Mouse (Mus musculus) yolk sac, embryonic 10.5 days (tissue): Measurements from ENCODE around the gene Rnf187.
"Not testable (repeated sequence)": the region's sequence is repeated elsewhere in the genome, so short reads cannot be mapped to it uniquely, and the experiment has no call there.

Experiments used
- DNase-seq: peaks from one replicate; pipeline ENCODE4 v3.0.0-alpha.2; 2017; ENCODE audit warnings: low spot score

The Rnf187 gene

DNA sequence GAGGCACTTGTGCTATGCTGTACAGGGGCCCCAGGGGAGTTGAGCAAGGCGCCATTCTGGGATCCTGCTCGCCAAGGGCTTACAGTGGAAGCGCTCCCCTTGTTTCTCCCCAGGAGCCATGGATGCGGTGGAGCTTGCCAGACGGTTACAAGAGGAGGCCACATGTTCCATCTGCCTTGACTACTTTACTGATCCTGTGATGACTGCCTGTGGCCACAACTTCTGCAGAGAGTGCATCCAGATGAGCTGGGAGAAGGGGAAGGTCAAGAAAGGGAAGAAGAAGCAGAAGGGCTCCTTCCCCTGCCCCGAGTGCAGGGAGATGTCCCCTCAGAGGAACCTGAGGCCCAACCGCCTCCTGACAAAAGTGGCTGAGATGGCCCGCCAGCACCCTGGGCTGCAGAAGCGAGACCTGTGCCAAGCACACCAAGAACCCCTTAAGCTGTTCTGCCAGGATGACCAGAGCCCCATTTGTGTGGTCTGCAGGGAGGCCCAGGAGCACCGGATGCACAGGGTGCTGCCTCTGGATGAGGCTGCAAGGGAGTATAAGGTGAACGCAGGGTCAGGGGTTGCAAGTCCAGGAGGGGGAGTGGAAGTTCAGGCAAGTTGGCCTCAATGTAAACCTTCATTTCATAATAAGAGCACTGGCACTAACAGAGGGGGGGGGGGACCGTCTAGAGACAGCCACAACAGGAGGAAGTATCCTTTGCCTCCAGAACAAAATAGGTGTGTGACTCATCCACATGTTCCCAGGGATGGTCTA is 26.5 kb upstream of the Rnf187 start:
- DNase-seq, result peak; percentile 62

GRCm38 (mm10) chr11:58964216-58964615 is 25.5 kb upstream of the Rnf187 start:
- DNase-seq, result no peak

DNA sequence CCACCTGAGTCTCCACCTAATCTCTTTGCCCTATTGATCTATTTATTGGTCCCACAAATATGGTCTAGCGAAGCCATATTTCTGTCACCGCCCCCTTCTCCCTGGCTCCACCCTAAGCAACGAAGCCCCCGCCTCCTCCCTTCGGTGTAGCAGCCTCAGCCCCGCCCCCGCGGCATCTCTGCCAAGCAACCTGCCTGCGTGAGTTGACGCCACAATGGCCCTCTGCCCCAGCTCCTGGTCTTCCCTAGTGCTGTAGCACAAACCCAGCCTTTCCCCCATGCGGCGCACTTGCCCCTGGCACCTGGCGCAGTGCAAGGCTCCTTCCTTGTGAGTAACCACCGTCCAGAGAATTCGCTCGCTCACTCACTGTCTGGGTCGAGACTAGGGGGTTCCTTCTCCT is 24.8 kb upstream of the Rnf187 start:
- DNase-seq, result no peak

GRCm38 (mm10) chr11:58961364-58962177 is 22.9 kb upstream of the Rnf187 start:
- no peak for DNase-seq

DNA sequence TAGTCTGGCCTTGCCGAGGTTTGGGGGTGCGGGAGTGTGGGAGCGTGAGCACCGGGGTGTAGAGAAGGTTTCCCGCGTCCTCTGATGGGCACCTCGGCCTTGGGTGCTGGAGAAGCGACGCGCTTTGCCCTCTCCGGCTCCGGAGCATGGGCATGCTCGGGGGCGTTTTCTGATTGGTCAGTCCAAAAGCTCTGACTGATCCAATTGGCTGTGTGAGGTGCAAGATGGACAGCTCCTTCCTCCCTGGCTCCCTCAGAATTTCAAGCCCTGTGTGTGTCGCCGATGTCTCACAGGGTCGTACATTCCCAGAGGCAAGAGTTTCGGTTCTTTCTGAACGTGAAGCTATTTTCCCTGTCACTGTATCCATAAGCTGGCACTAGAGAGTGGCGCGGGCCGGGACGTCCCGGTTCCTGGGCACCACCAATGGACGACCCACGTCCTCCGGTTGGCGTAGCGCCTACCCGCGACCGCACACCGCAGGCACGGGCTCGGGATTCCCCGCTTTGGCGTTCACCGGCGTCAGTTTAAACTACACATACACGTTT is 21.3 kb upstream of the Rnf187 start:
- DNase-seq, result peak; percentile 80

DNA sequence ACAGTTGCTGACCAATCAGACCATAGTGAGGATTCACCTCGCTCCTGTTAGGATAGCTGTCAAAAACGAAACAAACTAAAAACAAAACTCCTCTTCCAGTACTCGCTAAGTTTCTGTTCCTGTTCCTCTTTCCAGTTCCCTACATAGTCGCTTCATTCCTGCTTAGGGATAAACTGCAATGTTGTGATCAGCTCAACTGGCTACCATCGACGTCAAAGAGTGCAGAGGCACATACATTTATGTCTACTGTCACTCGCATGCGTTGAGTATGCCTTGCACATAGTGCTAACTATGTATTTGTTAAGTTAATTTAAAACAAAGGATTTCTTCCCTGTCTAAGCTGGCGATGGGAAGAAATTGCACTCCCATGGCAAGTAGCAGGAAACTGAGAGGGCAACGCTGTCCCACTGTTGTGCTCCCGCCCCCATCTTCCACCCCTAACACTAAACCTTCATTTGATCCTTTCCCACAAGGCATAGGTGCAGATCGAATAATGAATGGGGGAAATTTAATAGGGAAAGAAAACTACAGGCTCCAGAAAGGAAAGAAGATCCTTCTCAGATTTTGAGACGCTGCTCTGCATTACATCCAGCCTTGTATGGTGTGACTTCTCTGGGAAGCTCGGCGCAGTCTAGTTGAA is 20.6 kb upstream of the Rnf187 start:
- no peak for DNase-seq

- DNase-seq, result no peak
Measured at GRCm38 (mm10) chr11:58958536-58958935, 19.8 kb upstream of the Rnf187 start.

DNA sequence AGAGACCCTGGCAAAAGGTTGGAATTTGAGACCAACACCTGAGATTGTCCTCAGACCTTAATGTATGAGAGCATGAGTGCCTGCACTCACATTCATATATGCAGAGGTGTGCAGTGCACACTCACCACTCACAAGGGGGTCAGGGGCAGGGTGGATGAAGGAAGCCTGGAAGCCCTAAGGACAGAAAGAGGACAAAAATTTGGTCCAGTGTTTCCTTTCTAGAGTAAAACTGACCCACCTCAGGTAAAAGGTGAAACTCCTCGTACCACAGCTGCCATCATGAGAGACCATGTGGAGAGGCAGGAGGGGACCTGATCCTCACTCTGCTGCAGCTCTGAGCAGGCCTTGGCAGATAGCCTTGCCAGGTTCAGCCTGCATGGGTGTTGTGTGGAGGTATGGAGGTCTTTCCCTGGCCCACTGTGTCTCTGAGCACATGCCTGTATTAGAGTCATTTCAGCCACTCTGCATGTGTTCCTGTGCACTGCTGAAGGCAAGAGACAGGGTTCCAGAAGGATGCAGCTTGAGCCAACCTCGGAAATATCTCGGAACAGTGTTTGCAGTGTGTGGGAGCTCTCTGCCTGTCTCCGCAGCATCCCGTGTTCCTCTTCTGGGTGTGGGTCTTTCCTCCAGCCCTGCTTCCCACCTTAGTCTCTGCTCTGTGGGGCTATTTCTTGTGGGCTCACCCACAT is 18.7 kb upstream of the Rnf187 start:
- no peak for DNase-seq

DNA sequence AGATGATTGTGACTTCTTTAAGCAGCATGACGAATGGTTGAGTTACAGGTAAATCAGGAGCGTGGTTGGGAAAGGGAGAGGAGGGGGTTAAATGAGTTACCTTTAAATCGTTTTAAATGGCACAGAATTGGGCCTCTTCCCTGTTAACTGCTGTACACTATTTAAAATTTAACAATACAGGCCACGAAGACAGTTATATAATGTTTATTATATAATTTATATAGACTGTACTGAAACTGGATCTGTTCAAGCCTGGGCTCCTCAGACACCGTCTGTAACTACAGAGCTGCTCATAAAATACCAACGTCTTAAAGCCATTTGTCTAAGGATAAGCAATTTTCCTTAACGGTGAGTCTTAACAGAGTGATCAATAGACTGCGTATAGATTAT is 17.1 kb upstream of the Rnf187 start:
- DNase-seq, result no peak

DNA sequence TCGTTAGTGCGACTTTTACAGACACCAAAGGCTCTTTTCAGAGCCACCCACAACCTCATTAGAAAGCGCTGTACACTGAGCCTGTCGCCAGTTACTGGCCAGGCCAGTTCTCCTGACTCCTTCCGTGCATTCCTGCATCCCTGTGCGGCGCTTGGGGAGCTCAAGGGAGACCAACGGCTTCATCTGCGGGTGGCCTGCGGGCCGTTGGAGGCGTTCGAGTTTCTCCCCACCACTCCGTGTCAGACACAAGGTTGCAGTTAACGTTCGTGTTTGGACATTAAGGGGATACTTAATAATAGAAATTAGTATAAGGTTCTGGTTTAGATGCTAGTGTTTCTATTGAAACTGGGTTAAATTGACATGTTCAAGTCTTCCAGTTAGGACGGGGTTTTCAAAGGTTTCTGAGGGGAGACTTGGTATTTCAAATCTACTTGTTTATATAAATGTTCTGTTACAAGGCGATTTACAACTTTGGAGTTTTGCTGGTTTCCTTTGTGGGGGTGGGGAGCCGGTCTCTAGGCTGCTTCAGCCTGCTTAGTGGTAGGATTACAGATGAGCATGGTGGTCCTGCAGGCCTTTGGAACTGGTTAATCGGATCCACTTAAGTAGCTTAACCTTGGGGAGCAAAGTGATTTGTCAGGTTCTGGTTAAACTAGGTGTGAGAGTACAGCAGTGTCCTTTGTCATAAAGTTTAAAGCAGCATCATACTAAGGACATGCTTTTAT is 16.6 kb upstream of the Rnf187 start:
- no peak for DNase-seq

DNA sequence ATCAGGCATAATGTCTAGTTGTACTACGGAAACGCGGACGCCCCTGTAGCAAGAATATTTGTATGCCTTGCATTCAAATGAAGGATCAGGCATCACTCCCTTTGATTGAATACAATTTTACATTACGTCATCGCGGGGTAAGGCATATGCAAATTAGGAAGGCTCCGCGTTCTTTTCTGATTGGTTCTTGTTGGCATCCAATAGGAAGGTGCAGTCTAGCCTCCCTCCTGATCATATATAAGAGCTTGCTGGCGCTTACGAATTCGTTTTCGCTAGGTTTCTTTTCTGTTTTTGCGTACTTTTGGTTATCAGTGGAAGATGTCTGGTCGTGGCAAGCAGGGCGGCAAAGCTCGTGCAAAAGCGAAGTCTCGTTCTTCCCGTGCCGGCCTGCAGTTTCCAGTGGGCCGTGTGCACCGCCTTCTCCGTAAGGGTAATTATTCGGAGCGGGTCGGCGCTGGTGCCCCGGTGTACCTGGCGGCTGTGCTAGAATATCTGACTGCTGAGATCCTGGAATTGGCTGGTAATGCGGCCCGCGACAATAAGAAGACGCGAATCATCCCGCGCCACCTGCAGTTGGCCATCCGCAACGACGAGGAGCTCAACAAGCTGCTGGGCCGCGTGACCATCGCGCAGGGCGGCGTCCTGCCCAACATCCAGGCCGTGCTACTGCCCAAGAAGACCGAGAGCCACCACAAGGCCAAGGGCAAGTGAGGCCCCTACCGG is 15.9 kb upstream of the Rnf187 start, which contains the start of the genes Hist3h2a and Trim17:
Gene Hist3h2a (plus strand): TSS at position 266 of the 723 bp plus-strand sequence.
Gene Trim17 (plus strand): TSS at position 266 of the 723 bp plus-strand sequence.
- DNase-seq, result peak; percentile 94

DNA sequence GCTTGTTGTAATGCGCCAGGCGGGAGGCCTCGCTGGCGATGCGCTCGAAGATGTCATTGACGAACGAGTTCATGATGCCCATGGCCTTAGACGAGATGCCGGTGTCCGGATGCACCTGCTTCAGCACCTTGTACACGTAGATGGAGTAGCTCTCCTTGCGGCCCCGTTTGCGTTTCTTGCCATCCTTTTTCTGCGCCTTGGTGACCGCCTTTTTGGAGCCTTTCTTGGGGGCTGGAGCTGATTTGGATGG is 15.4 kb upstream of the Rnf187 start:
- DNase-seq, result not testable (repeated sequence)

DNA sequence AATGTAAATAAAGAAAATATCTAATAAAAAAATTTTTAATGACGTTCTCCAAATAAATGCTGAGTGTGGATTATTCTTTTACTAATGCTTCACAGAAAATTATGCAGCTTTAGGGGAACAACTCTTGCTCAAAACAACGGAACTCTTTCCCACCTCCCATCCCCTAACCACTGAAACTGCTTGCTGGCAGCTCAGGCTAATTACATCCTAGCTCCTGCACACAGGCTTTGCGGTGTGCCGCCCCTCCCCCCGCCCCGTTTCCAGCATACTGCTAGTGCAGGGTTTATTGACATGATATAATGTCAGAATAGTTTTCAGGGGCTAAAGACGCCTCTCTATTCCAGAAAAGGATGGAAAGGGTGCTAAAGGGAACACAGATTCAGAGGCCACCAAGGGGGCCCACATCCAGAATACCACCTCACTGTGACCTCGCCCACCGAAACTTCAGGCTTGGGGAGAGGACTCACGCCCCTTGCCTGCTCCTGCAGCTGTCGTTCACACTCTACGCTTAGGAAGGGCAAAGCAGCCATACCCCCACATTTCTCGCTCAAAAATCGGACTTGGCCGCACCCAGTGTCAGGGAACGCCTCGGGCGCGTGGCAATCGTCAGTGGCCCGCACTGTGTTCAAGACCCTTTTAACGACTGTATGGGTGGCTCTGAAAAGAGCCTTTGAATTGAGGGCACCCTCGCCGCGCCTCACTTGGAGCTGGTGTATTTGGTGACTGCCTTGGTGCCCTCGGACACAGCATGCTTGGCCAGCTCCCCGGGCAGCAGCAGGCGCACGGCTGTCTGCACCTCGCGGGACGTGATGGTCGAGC is 14.8 kb upstream of the Rnf187 start:
- DNase-seq, result no peak

GRCm38 (mm10) chr11:58951210-58951609 is 12.5 kb upstream of the Rnf187 start:
- no peak for DNase-seq

GRCm38 (mm10) chr11:58949480-58950431 is 11.0 kb upstream of the Rnf187 start:
- no peak for DNase-seq

DNA sequence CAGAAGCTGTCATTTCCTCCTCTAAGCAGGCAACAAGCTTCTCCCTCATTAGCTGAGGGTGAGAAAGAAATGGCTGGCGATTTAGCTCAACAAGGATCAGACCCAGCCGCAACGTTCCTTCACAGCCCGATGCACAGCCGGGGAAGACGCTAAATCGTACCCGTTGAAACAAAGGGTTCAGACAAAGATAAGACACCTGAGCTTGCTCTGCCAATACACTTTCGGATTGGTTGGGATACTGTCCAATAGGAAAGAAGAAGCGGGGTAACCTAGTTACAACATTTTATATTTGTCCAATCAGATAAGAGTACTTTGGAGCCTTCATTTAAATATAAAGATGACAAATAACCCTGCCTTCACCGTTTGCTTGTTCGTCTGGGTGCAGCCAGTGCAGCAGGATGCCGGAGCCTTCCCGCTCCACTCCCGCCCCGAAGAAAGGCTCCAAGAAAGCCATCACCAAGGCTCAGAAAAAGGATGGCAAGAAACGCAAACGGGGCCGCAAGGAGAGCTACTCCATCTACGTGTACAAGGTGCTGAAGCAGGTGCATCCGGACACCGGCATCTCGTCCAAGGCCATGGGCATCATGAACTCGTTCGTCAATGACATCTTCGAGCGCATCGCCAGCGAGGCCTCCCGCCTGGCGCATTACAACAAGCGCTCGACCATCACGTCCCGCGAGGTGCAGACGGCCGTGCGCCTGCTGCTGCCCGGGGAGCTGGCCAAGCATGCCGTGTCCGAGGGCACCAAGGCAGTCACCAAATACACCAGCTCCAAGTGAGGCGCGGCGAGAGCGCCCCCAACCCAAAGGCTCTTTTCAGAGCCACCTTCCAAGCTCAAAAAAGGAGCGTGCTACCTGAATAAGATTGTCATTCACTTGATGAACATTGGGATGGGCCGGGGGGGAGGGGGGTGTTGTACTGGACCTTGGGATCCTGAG is 10.1 kb upstream of the Rnf187 start, which contains the start of gene Hist3h2ba:
Gene Hist3h2ba (plus strand): TSS at position 379 of the 938 bp plus-strand sequence.
- DNase-seq, result no peak

DNA sequence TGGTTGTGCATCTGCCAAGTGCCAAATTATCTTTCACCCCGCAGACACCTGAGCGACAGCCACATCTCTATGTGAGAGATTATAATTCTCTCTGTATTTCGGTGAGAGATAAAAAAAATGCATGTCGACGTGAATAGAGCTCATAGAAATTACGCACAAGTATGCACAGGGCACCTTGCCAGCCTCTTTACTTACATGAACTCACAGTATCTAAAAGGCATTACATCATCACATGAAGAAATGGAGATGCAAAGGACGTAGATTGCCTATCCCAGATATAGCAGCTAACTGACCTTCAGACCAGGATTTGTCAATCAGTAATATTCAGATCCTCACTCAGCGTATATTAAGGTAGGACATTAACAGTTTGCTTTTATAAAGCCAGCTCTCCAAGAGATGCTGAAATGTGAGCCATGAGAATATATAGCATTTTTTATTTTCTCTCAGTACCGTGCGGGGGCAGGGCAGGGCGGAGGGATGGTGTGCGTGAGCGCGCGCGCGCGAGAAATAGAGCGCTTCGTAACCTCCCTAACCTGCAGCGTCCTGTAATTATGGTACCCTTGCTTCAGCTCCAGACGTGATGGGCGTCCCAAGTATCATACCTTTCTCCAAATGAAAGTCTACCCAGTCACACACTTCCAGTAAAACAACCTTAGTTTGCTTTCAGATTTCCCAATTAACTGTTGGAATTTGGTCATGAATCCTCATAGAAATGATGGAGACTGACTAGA is 9.2 kb upstream of the Rnf187 start:
- no peak for DNase-seq
